Mouse (Mus musculus): ENCODE data around the gene Erp29.

GRCm38 (mm10) chr5:121452026-121452869 lies at the start of gene Erp29:
- TF ChIP-seq CTCF (IDR thresholded peaks at IDR 0.05) (peak; percentile 43), EP300 (IDR thresholded peaks at IDR 0.05; ENCODE audit: insufficient read depth, low read depth, low read length) (0 out of 2 replicates have a peak, but pooled peaks have one; percentile 53), POLR2A (IDR thresholded peaks at IDR 0.05; ENCODE audit: insufficient read depth, low read depth, low read length) (peak; percentile 95)
